Mouse (Mus musculus) megakaryocyte, embryonic 14.5 days (primary cell): ENCODE measurements around the gene Eci3.
"Not testable (repeated sequence)": the region's sequence is repeated elsewhere in the genome, so short reads cannot be mapped to it uniquely, and the experiment has no call there.

Source experiments
- FLI1 ChIP-seq: IDR thresholded peaks from 2 replicates; pipeline ENCODE4 v1.6.1; 2012; ENCODE audit warnings: low read length, inconsistent platforms, mixed read lengths
- GATA1 ChIP-seq: IDR thresholded peaks from 3 replicates; pipeline ENCODE4 v1.6.1; 2012; ENCODE audit warnings: mixed read lengths, low read length, inconsistent platforms, borderline replicate concordance

DNA sequence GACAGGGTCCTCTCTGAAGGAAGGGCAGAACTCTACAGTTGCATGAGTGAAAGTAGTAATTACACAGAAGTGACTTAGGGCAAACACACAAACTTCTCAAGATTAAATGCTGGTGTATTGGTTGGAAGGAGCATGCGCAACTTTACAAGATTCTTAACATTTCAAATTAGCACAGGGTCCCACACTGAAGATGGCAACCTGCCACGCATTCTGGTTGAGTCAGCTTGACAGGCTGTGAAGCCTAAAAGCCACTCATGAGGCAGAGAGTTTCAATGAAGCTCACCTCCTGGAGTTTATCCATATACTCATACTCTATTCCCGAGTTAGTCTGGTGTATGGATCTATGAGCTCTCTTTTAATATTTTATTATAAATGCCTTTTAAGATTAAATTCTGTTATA lies 5.5 kb downstream of the Eci3 start:
- not testable (repeated sequence) for TF ChIP-seq FLI1, GATA1
